Mouse (Mus musculus): ENCODE results near the gene Adgrg2. TPM values are rescaled to one million over a fixed set of nuclear protein-coding genes. Genes with fewer than 3 reads are reported as not detected.

The Adgrg2 gene
- polyA plus RNA-seq (2012; rRNA removed): 1.9 and 4.0 TPM in 2 replicates

DNA sequence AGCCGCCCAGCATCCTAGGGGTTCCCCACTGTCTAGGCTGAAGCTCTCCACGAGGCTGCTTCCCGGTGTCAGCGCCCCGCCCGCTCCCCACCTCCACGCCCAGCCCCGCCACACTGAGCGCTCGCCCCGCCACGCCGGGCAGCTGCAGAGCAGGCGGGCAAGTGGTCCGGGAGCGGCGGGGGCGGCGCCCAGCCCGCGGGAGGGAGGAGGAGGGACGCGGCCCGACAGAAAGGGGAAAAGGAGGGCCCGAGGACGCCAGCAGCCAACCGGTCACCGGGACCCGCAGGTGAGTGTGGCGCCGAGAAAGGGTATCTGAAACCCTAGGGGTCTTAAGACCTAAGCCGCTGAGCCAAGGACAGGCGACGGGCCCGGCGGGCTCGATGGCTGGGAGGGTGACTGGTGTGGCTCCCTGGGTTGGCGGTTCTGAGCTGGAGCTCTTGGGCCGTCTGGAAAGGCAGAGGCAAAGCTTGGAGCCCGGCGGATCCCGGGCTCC is at the start of gene Adgrg2:
TSS of gene Adgrg2 (plus strand) at position 227 of the 493 bp plus-strand sequence.

DNA sequence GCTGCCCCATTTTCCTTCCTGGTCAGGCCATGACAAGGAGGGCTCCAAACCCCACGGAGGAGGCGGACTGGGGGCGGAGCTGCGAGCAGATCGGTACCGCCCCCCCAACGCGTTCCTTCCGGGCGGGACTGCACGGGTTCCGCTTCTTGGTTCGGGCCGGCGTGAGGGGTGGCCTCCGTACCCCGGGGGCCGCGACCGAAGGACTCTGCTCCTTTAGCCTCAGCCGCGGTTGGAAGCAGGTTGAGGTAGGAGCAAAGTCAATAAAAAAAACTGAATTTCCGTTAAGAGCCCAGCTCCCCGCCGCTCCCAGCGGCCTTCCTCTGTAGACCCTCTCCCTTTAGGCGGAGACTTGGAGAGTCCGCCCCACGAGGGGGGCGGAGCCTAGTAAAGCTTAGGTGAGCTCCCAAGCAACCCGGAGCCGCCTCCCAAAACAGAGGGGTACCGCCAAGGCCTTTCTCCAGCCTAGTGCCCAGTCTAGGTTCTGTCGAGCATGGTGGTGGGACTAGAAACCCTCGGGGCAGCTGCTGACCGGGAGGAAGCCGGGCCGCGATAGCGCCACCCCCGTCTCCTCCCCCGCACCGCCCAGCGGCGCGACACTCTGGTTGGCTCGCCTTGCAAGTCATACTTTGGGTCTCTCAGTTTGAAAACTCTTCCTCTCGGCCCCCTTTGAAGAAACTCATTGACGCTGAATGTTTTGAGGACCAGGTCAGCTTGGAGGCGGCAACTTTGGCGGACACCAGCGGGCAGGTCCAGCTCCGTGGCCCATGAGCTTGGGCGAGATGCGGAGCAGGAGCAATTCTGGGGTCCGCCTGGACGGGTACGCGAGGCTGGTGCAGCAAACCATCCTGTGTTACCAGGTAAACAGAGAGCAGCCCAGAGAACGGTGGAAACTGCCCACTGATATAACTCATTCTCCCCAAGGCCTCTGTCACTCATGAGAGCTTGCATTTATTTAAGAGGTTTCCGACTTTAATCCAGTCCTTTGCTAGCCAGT is 111.9 kb downstream of the Adgrg2 start, which contains the start of gene Phka2:
TSS of gene Phka2 (plus strand) at position 119 of the 994 bp plus-strand sequence.

Other genes with a start within 250 kb of the Adgrg2 start
- gene Phka2, start 111.5 kb downstream of the Adgrg2 start, polyA plus RNA-seq (2012; rRNA removed): 23.8 and 25.7 TPM in 2 replicates

Data from central nervous system, embryonic 14 days (tissue).